Mouse (Mus musculus) cerebral cortex, adult 2 months (tissue): ENCODE measurements around the gene Kansl1l.

Source experiments
- WGBS: fragments of 180-500 bp; shearing (Covaris S2); methylation state at CpG from one replicate; pipeline ENCODE4 v1.1.7; 2018; 5-methylcytosine and 5-hydroxymethylcytosine counted together

The Kansl1l gene

DNA sequence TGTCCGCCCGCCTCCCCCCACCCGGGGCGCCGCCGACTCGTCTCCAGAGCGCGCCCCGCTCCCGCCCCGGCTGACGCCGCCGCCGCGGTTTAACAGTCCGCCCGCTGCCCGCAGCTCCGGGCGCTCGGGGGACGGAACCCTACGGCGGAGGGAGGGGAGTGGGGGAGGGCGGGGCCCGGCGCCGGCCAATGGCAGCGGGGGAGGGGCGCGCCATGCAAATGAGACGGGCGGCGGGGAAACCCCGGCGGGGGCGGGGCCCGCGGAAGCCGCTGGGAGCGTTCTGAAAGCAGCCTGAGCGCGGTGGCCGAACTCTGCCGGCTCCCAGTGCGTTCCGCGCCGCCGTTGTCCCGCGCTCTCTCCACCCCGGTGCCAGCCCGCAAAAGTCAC, at the start of gene Kansl1l:
TSS of gene Kansl1l (minus strand) at position 110 of the 387 bp plus-strand sequence.
- 1% methylated on average over 40 of the region's 56 CpGs for WGBS

DNA sequence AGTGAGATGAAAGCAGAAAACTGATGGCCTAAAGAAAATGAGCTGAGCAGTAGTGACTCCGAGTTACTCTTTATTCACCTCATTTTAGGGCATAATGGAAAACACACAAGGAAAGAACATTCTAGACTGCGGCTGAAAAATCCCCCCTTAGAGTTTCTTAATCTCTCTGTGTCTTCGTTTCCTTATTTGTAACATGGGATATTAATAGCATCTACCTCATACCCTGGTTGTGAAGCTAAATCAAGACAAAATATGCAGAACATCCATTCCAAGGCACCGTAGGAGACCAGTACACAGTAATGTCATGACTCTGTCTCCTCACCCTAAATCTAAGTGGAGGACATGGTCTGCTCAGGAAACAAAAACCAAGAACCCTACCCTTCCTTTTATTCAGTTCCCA, 48.3 kb upstream of the Kansl1l start:
- 80% methylated on average over 4 of the region's 4 CpGs for WGBS

DNA sequence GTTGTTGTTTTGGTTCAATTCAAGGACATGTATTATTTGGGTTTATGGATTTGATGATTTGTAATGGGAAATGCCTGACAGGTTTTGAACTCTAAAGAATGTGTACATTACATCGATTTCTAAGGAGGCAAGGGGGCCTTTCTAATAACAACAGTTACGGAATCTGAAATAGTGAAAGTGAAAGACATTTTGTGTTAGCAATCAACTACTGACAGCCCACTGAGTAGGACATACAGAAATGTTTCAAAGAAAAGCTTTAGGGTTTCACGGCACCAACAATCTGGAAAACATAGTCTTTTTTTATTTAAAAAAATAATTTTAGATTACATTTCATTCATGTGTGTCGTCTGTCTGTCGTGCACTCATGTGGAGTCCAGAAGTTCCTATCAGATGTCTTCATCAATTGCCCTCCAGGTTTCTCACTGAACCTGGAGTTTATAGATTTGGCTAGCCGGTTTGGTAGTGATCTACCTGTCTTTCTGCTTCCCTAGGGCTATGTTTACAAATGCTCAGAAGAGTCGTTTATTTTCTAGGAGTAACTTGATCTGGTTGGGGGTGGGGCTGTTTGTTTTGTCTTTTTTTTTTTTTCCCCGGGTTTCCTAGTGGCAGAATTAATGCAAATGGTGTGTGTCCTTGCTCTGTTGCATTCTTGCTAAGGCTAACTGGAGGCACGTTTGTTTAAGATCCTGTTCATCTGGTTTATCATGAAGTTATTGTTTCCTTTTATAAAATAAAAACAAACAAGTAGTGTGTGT, 46.6 kb upstream of the Kansl1l start:
- 43% methylated on average over 9 of the region's 9 CpGs for WGBS

DNA sequence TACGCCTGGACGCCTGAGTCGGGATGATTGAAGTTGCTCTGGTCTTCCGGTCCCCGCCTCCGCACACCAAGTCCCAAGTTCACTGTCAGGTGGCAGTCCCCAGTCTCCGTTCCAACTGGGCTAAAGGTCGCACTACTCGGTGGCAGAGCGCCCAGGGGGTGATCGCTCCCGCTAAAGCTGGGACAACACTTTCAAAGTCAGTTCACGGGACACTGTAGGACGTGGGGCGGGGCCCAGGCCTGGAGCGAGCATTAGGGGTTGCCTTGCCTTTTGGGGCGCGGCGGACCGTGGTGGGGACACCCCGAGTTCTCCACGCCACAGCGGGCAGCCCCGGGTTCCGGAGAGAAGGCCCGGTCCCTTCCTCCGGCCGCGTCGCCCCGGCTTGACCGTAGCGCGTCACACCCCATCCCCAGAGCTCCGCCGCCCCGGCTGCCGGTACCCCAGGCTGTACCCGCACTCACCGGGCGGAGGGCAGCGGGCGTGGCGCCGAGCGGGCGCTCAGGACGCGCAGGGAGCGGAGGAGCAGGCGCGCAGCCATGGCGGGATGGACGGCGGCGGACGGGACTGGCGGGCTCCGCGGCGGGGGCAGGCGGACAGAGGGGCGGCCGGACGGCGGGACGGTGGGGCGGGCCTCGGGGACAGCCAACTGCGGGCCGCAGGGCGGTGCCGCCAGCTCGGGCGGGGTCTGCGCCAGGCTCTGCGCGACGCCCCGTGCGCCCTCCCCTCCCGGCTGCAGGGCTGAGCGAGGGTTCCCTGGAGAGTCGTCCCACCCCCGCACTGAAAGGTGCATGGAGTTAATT, 45.5 kb upstream of the Kansl1l start, which contains the start of gene Acadl:
TSS of gene Acadl (minus strand) at position 566 of the 800 bp plus-strand sequence.
- WGBS = 2% methylated on average over 84 of the region's 85 CpGs

DNA sequence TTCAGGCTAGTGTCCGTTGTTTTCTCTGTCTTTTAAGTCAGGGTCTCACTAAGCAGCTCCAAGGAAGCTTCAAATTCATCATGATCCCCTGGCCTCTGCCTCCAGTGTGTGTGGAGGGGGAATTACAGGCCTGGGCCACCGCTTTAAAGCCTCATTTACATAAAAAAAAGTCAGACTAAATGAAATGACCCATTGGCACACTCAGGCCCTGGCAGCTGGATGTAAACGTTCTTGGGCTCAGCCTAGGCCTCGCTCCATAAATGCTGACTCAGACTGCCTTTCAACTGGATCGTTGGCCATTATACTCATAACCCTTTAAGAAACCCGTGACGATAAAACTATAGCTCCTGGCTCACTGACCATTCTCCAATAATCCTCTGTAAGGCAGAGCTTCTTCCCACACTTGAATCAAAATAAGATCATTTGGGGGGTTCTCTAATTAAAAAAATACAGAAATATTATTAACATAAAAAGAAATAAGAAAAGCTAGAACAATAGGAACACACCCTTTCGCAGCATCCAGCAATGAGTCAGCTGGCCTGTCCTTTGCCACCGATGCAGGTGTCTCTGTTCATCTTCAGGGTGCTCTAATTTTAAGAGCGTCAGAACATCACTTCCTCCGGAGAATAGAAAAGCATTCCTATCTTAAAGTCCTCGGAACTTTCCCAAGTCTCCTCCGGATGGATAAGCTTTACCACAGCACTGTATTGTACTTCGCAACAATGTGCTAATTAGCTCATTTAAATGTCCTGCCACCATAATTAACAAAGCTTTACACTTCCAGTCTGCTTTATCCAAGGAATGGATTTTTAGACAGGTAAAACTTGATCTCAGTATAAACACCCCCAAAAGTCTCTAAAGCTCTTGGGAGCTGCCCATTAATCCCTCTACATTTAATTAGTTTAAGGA, 44.7 kb upstream of the Kansl1l start:
- 40% methylated on average over 14 of the region's 14 CpGs for WGBS

GRCm38 (mm10) chr1:66847506-66847905, 30.1 kb upstream of the Kansl1l start:
- WGBS = 97% methylated on average over 4 of the region's 4 CpGs

DNA sequence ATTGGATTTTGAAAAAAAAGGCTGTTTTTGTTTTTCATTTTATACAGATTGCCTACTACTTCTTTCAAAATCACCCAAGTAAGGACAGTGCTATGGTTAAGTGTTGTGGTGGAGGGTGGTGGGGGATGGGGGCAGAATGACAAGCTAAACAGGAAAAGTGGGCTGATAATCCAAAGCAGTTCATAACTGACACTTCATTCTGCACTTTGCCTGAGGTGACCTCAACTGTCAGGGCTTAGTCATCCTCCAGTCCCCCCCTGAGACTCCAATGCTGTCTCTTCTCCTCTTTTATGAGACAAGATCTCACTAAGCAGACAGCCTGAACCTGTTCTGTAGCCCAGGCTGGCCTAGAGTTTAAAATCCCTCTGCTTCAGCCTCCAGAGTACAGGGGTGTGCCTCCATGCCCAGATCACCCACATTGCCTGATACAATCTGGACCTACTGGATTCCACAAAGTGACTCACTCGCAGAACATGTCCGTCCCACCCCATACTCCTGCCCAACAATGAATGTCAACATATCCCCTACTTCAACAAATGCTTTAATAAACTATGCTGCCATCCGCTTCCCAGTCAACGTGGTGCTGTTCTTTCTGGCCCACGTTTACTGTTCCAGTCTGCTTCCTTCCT, 28.4 kb upstream of the Kansl1l start:
- 85% methylated on average over 5 of the region's 5 CpGs for WGBS

- WGBS = 84% methylated on average over 10 of the region's 10 CpGs
Measured at GRCm38 (mm10) chr1:66841938-66842337, 24.6 kb upstream of the Kansl1l start.

DNA sequence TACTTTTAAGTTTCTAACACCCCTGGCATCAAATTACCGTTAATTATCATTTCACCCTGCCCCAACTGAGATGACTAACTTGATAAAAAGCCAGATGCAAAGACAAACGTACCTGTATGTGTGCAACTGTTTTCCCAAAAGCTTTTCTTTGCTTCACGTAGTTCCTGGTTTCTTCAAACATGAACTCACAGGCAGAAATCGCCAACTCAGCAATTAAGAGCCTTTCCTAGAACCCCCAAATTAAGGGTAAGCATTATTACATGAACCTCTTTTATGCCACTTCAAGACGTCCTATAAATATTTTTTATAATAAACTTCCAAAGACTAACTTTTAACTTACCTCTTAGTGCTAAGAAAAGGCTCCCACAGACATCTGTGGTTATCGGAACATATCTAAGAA, 24.1 kb upstream of the Kansl1l start:
- WGBS = 87% methylated on average over 6 of the region's 6 CpGs

GRCm38 (mm10) chr1:66839755-66840438, 22.5 kb upstream of the Kansl1l start:
- 75% methylated on average over 7 of the region's 7 CpGs for WGBS

DNA sequence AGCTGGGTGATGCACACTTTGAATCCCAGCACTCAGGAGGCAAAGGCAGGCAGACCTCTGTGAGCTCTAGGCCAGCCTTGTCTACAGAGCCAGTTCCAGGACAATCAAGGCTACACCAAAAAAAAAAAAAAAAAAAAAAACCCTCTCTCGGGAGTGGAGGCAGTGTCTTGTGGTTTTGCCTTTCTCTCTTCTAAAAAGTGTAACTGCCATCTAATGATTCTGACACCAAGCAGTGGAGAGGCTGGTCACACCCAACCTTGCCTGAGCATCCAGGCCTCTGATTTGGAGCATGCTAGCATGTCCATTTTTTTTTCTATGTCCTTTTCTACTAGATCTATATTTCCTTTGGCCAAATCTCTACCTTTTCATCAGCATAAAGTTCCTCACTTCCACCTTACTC, 21.8 kb upstream of the Kansl1l start:
- 48% methylated on average over 1 of the region's 1 CpGs for WGBS

DNA sequence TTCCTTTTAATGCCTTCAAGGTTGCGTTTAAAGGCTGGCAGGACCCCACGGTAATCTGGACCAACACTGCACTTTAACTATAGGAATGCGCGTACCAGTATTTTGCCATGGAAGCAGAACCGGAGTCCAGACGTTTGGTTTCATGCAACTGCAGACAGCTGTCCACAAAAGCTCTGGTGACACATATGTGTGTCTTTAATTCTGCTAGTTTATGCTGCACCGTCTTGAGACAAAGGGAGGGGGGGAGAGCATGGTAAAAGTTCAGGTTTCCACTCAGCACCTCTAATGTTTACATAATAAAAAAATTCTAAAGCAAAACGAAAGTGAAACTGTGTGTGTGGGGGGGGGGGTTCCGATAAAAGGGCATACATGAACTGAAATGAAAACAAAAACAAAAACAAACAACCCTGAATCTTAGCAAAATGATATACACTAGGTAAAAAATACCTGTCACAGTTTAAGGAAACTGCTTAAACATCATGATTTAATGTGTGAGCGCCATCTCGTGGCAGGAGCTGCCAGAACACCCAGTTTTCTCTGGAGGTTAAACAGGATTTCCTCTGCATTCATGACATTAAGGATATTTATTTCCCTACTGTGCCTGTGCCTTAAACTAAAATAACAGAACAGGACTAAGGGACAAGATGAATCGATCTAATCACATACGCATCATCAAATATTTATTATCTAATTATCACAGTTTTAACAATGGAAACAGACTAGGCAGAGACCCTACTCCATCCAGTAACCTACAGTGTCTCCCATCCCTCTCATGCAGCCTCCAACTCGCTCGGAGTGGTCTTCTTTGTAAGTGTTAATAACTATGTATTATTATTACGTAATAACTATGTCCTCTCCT, 21.1 kb upstream of the Kansl1l start:
- WGBS = 48% methylated on average over 16 of the region's 16 CpGs

GRCm38 (mm10) chr1:66837207-66837606, 19.8 kb upstream of the Kansl1l start:
- WGBS = 87% methylated on average over 3 of the region's 3 CpGs

GRCm38 (mm10) chr1:66832636-66833165, 15.3 kb upstream of the Kansl1l start:
- 92% methylated on average over 7 of the region's 7 CpGs for WGBS

- 76% methylated on average over 9 of the region's 9 CpGs for WGBS
Measured at GRCm38 (mm10) chr1:66831824-66832600, 14.7 kb upstream of the Kansl1l start.

- 86% methylated on average over 9 of the region's 9 CpGs for WGBS
Measured at GRCm38 (mm10) chr1:66829400-66830080, 12.2 kb upstream of the Kansl1l start.

- WGBS = 85% methylated on average over 9 of the region's 9 CpGs
Measured at GRCm38 (mm10) chr1:66821966-66822365, 4.6 kb upstream of the Kansl1l start.

GRCm38 (mm10) chr1:66820241-66820640, 2.9 kb upstream of the Kansl1l start:
- WGBS = 48% methylated on average over 7 of the region's 7 CpGs
